Mouse (Mus musculus) hindbrain, embryonic 10.5 days (tissue): ENCODE results near the gene 1700016C15Rik. TPM values are rescaled to one million over a fixed set of nuclear protein-coding genes. Genes with fewer than 3 reads are reported as not detected.

Experiments
- DNase-seq: peaks from one replicate; pipeline ENCODE4 v3.0.0-alpha.2; 2017; ENCODE audit warnings: low spot score
- H3K27ac ChIP-seq: fragments of 300-500 bp; sonication (generic); 2 replicates; pipeline ENCODE4 v1.5.1; 2016; ENCODE audit warnings: mild to moderate bottlenecking, moderate library complexity
- H3K27me3 ChIP-seq: fragments of 300-500 bp; sonication (generic); 2 replicates; pipeline ENCODE4 v1.6.1; 2016; ENCODE audit warnings: mild to moderate bottlenecking; ENCODE audit not compliant: poor library complexity, insufficient read depth, severe bottlenecking
- H3K36me3 ChIP-seq: fragments of 300-500 bp; sonication (generic); 2 replicates; pipeline ENCODE4 v1.6.1; 2016; ENCODE audit warnings: mild to moderate bottlenecking, moderate library complexity
- H3K4me1 ChIP-seq: fragments of 300-500 bp; sonication (generic); replicated peaks from 2 replicates; pipeline ENCODE4 v1.6.1; 2016; ENCODE audit warnings: mild to moderate bottlenecking
- H3K4me3 ChIP-seq: fragments of 300-500 bp; sonication (generic); 2 replicates; pipeline ENCODE4 v1.5.1; 2016; ENCODE audit warnings: mild to moderate bottlenecking, moderate library complexity
- H3K9me3 ChIP-seq: fragments of 300-500 bp; sonication (generic); 2 replicates; pipeline ENCODE4 v1.6.1; 2016; ENCODE audit warnings: mild to moderate bottlenecking, moderate library complexity
- WGBS: fragments of 180-500 bp; shearing (Covaris S2); methylation state at CpG from one replicate; pipeline ENCODE4 v1.1.7; 2016; 5-methylcytosine and 5-hydroxymethylcytosine counted together
- polyA plus RNA-seq: library from polyadenylated mRNA; unstranded; fragments of >200 nt; fragmentation: Nextera tagmentation; extraction: Ambion mirVana; gene quantifications from 2 replicates; pipeline ENCODE4 v1.2.1, GENCODE M21; 2016

The 1700016C15Rik gene
- polyA plus RNA-seq = not detected in 2 replicates

GRCm38 (mm10) chr1:177729043-177730024 is at the start of gene 1700016C15Rik:
Gene 1700016C15Rik (plus strand): TSS chr1:177729814.
- Histone ChIP-seq H3K9me3 (peaks cover 5% of the 10 kb centered on the region; the same call in 1 of the 2 replicates), H3K27ac (no peak within 1 kb of the TSS), H3K4me1 (peaks cover 6% of the 10 kb centered on the region; the same call in 1 of the 2 replicates), H3K27me3 (no peaks in the 10 kb centered on the region), H3K4me3 (no peak within 1 kb of the TSS), H3K36me3 (no peaks in the 10 kb centered on the region)
- no peak for DNase-seq
- 70% methylated on average over 11 of the region's 11 CpGs for WGBS

- Histone ChIP-seq H3K4me1 (peaks cover 15% of the 10 kb centered on the region), H3K36me3 (no peaks in the 10 kb centered on the region), H3K27ac (no peak overlapping the region), H3K9me3 (no peaks in the 10 kb centered on the region), H3K4me3 (no peak overlapping the region), H3K27me3 (no peaks in the 10 kb centered on the region)
- DNase-seq = no peak
- 84% methylated on average over 11 of the region's 11 CpGs for WGBS
Measured at GRCm38 (mm10) chr1:177681239-177681638, 48.4 kb upstream of the 1700016C15Rik start.

- peak; percentile 43 for DNase-seq
- WGBS = 52% methylated on average over 18 of the region's 18 CpGs
- H3K9me3 ChIP-seq = no peaks in the 10 kb centered on the region
- peaks cover 15% of the 10 kb centered on the region for H3K4me1 ChIP-seq
- no peak overlapping the region for H3K4me3 ChIP-seq
- H3K27ac ChIP-seq = peak overlapping the region; percentile 81
- H3K27me3 ChIP-seq = no peaks in the 10 kb centered on the region
- H3K36me3 ChIP-seq = no peaks in the 10 kb centered on the region
Measured at GRCm38 (mm10) chr1:177683931-177684836, 45.4 kb upstream of the 1700016C15Rik start.

- H3K27ac ChIP-seq = peak overlapping the region; percentile 81; the same call in 1 of the 2 replicates
Measured at GRCm38 (mm10) chr1:177684901-177685300, 44.7 kb upstream of the 1700016C15Rik start.

GRCm38 (mm10) chr1:177686137-177686536 is 43.5 kb upstream of the 1700016C15Rik start:
- Histone ChIP-seq H3K27ac (0 out of 2 replicates have a peak overlapping the region, but pooled peaks have one; percentile 31), H3K27me3 (no peaks in the 10 kb centered on the region), H3K36me3 (no peaks in the 10 kb centered on the region), H3K4me1 (peaks cover 15% of the 10 kb centered on the region), H3K4me3 (no peak overlapping the region), H3K9me3 (no peaks in the 10 kb centered on the region)
- DNase-seq = no peak
- WGBS = 79% methylated on average over 3 of the region's 3 CpGs

More at GRCm38 (mm10) chr1:177684901-177685300, 44.7 kb upstream of the 1700016C15Rik start:
- Histone ChIP-seq H3K9me3 (no peaks in the 10 kb centered on the region), H3K36me3 (no peaks in the 10 kb centered on the region), H3K27me3 (no peaks in the 10 kb centered on the region), H3K4me3 (no peak overlapping the region), H3K4me1 (peaks cover 15% of the 10 kb centered on the region)
- DNase-seq = no peak
- 15% methylated on average over 3 of the region's 3 CpGs for WGBS

- H3K4me1 ChIP-seq = peaks cover 15% of the 10 kb centered on the region
- no peak overlapping the region for H3K4me3 ChIP-seq
- WGBS = 88% methylated on average over 5 of the region's 5 CpGs
- H3K36me3 ChIP-seq = no peaks in the 10 kb centered on the region
- H3K9me3 ChIP-seq = no peaks in the 10 kb centered on the region
- H3K27me3 ChIP-seq = no peaks in the 10 kb centered on the region
- H3K27ac ChIP-seq = no peak overlapping the region
- no peak for DNase-seq
Measured at GRCm38 (mm10) chr1:177686982-177687381, 42.6 kb upstream of the 1700016C15Rik start.

GRCm38 (mm10) chr1:177692491-177692890 is 37.1 kb upstream of the 1700016C15Rik start:
- Histone ChIP-seq H3K36me3 (no peaks in the 10 kb centered on the region), H3K4me1 (peaks cover 10% of the 10 kb centered on the region), H3K4me3 (no peak overlapping the region), H3K9me3 (no peaks in the 10 kb centered on the region), H3K27me3 (no peaks in the 10 kb centered on the region), H3K27ac (0 out of 2 replicates have a peak overlapping the region, but pooled peaks have one; percentile 46)
- 73% methylated on average over 11 of the region's 11 CpGs for WGBS
- DNase-seq = no peak

GRCm38 (mm10) chr1:177693486-177694252 is 35.9 kb upstream of the 1700016C15Rik start:
- WGBS = 82% methylated on average over 9 of the region's 9 CpGs
- Histone ChIP-seq H3K27ac (no peak overlapping the region), H3K36me3 (no peaks in the 10 kb centered on the region), H3K4me3 (no peak overlapping the region), H3K4me1 (peaks cover 10% of the 10 kb centered on the region), H3K9me3 (no peaks in the 10 kb centered on the region), H3K27me3 (no peaks in the 10 kb centered on the region)
- DNase-seq = no peak

- no peak for DNase-seq
- H3K9me3 ChIP-seq = no peaks in the 10 kb centered on the region
- no peaks in the 10 kb centered on the region for H3K36me3 ChIP-seq
- 56% methylated on average over 8 of the region's 8 CpGs for WGBS
- H3K27me3 ChIP-seq = 0 out of 2 replicates have a peak, but pooled peaks cover 5% of the 10 kb centered on the region
- peak overlapping the region; percentile 18; the same call in 1 of the 2 replicates for H3K27ac ChIP-seq
- peaks cover 23% of the 10 kb centered on the region for H3K4me1 ChIP-seq
- no peak overlapping the region for H3K4me3 ChIP-seq
Measured at GRCm38 (mm10) chr1:177700560-177700959, 29.1 kb upstream of the 1700016C15Rik start.

- Histone ChIP-seq H3K27me3 (0 out of 2 replicates have a peak, but pooled peaks cover 5% of the 10 kb centered on the region), H3K4me3 (peak overlapping the region; percentile 58), H3K27ac (peak overlapping the region; percentile 90), H3K9me3 (no peaks in the 10 kb centered on the region), H3K36me3 (no peaks in the 10 kb centered on the region), H3K4me1 (peaks cover 18% of the 10 kb centered on the region)
- 1% methylated on average over 15 of the region's 15 CpGs for WGBS
- peak; percentile 85 for DNase-seq
Measured at GRCm38 (mm10) chr1:177702481-177703146, 27.0 kb upstream of the 1700016C15Rik start.

GRCm38 (mm10) chr1:177703147-177703807 is 26.3 kb upstream of the 1700016C15Rik start:
- peak overlapping the region; percentile 58 for H3K4me3 ChIP-seq
- peaks cover 18% of the 10 kb centered on the region for H3K4me1 ChIP-seq
- no peaks in the 10 kb centered on the region for H3K9me3 ChIP-seq
- no peaks in the 10 kb centered on the region for H3K36me3 ChIP-seq
- 0 out of 2 replicates have a peak, but pooled peaks cover 5% of the 10 kb centered on the region for H3K27me3 ChIP-seq
- no peak for DNase-seq
- 54% methylated on average over 6 of the region's 6 CpGs for WGBS
- peak overlapping the region; percentile 90 for H3K27ac ChIP-seq
